In genomic region chr12:69539353-69539752, GRCm38 (mm10) we compare ENCODE assay signal across 8 mouse cellular contexts. TPM values are rescaled to one million over a fixed set of nuclear protein-coding genes. Genes with fewer than 3 reads are reported as not detected.
A peak's percentile ranks its signal among the peaks of the same experiment; 100 is the strongest.
DNase-seq lines count a peak whose midpoint lies in the region; ATAC-seq lines count a peak whose summit lies in the region.

No protein-coding gene starts in this region.

- no peaks in the 10 kb centered on the region for H3K27me3 ChIP-seq in heart, embryonic 13.5 days (replicated peaks)
- H3K27me3 ChIP-seq in limb, embryonic 15.5 days, result no peaks in the 10 kb centered on the region

- H3K9me3 ChIP-seq in heart, embryonic 13.5 days, result no peaks in the 10 kb centered on the region
- H3K9me3 ChIP-seq in limb, embryonic 15.5 days, result no peaks in the 10 kb centered on the region

- H3K27ac ChIP-seq in heart, embryonic 13.5 days (replicated peaks), result peak overlapping the region; percentile 89
- H3K27ac ChIP-seq in limb, embryonic 15.5 days, result peak overlapping the region; percentile 92

- ATAC-seq in heart, embryonic 13.5 days (ENCODE audit: extremely low read depth, insufficient number of reproducible peaks, low FRiP score, low TSS enrichment), result no peak
- no peak for ATAC-seq in limb, embryonic 15.5 days (ENCODE audit: insufficient number of reproducible peaks, low FRiP score, low TSS enrichment, low read depth)

- no peak overlapping the region for H3K9ac ChIP-seq in heart, embryonic 13.5 days
- no peak overlapping the region for H3K9ac ChIP-seq in limb, embryonic 15.5 days

- H3K4me3 ChIP-seq in heart, embryonic 13.5 days, result no peak overlapping the region
- no peak overlapping the region for H3K4me3 ChIP-seq in limb, embryonic 15.5 days

- H3K4me2 ChIP-seq in heart, embryonic 13.5 days, result no peak overlapping the region
- no peak overlapping the region for H3K4me2 ChIP-seq in limb, embryonic 15.5 days

- no peaks in the 10 kb centered on the region for H3K36me3 ChIP-seq in heart, embryonic 13.5 days
- H3K36me3 ChIP-seq in limb, embryonic 15.5 days, result no peaks in the 10 kb centered on the region

- intact Hi-C loops in heart, postnatal 25 days (cut with DNase I), result no loop called here

- DNase-seq in heart, postnatal 25 days (ENCODE audit: low spot score), result no peak
- DNase-seq in 3134 (ENCODE audit: extremely low read depth, insufficient read length, low spot score), result peak; percentile 73
- DNase-seq in T-cell, adult 2 months (ENCODE audit: low spot score), result peak; percentile 66
- DNase-seq in cerebellum, adult 18-20 months, result no peak
- no peak for DNase-seq in yolk sac, embryonic 10.5 days (ENCODE audit: low spot score)
- no peak for DNase-seq in adrenal gland, postnatal 25 days

- H3K4me1 ChIP-seq in heart, embryonic 13.5 days, result peaks cover 41% of the 10 kb centered on the region
- H3K4me1 ChIP-seq in limb, embryonic 15.5 days, result peaks cover 35% of the 10 kb centered on the region

- WGBS in heart, embryonic 13.5 days, result 59% methylated on average over 7 of the region's 7 CpGs
- WGBS in limb, embryonic 15.5 days, result 62% methylated on average over 7 of the region's 7 CpGs

RNA-seq across cellular contexts. Expression of gene Vcpkmt, which starts 43.5 kb away (rescaled TPM):
- 16.3 and 19.6 TPM in 2 replicates for polyA plus RNA-seq in heart, embryonic 13.5 days (2015; fragmentation: Nextera tagmentation; extraction: Ambion mirVana)
- total RNA-seq in heart, postnatal 25 days (2021), result 1 to 10 TPM; 3.4 to 4.1 TPM
- polyA plus RNA-seq in limb, embryonic 15.5 days (2015; fragmentation: Nextera tagmentation; extraction: Ambion mirVana), result 29.4 TPM in 2 replicates
- total RNA-seq in adrenal gland, postnatal 25 days (2021), result 12.1 and 21.3 TPM in 2 replicates

Comparison
In these comparisons a context has a peak if more than half of its experiments do, and no peak if none do; other contexts are left out.
1. DNase-seq: peak in 3134 (single experiment) and T-cell, adult 2 months (single experiment); none in heart, postnatal 25 days (single experiment), cerebellum, adult 18-20 months (0 of 2), yolk sac, embryonic 10.5 days (single experiment) and adrenal gland, postnatal 25 days (single experiment).